Mouse (Mus musculus) hindbrain, embryonic 11.5 days (tissue): Measurements from ENCODE around the gene Klf15. TPM values are rescaled to one million over a fixed set of nuclear protein-coding genes. Genes with fewer than 3 reads are reported as not detected.

ENCODE experiments used
- ATAC-seq: fragments of 200-750 bp; cut with Nextera tagmentation; 2 replicates; pipeline ENCODE4 v1.8.0; 2017; ENCODE audit warnings: mild to moderate bottlenecking, moderate TSS enrichment, moderate library complexity; ENCODE audit not compliant: low FRiP score
- DNase-seq: peaks from one replicate; pipeline ENCODE4 v3.0.0-alpha.2; 2015; ENCODE audit warnings: low spot score
- H3K27ac ChIP-seq: fragments of 300-500 bp; sonication (generic); 2 replicates; pipeline ENCODE4 v1.5.1; 2014; ENCODE audit warnings: mild to moderate bottlenecking, low read depth, low read length
- H3K27me3 ChIP-seq: fragments of 300-500 bp; sonication (generic); 2 replicates; pipeline ENCODE4 v1.6.1; 2014; ENCODE audit warnings: mild to moderate bottlenecking, low read length, moderate library complexity, mixed read lengths; ENCODE audit not compliant: control insufficient read depth, insufficient read depth
- H3K36me3 ChIP-seq: fragments of 300-500 bp; sonication (generic); 2 replicates; pipeline ENCODE4 v1.6.1; 2014; ENCODE audit warnings: mild to moderate bottlenecking, low read length, moderate library complexity, mixed read lengths; ENCODE audit not compliant: control insufficient read depth, insufficient read depth
- H3K4me1 ChIP-seq: fragments of 300-500 bp; sonication (generic); replicated peaks from 2 replicates; pipeline ENCODE4 v1.6.1; 2014; ENCODE audit warnings: low read length, mixed read lengths; ENCODE audit not compliant: control insufficient read depth, insufficient read depth
- H3K4me2 ChIP-seq: fragments of 300-500 bp; sonication (generic); replicated peaks from 2 replicates; pipeline ENCODE4 v1.6.1; 2014; ENCODE audit warnings: mild to moderate bottlenecking, low read depth, low read length
- H3K4me3 ChIP-seq: fragments of 300-500 bp; sonication (generic); 2 replicates; pipeline ENCODE4 v1.5.1; 2014; ENCODE audit warnings: low read depth, low read length
- H3K9ac ChIP-seq: fragments of 300-500 bp; sonication (generic); 2 replicates; pipeline ENCODE4 v1.6.1; 2014; ENCODE audit warnings: low read depth, low read length
- H3K9me3 ChIP-seq: fragments of 300-500 bp; sonication (generic); 2 replicates; pipeline ENCODE4 v1.6.1; 2016; ENCODE audit warnings: low read length; ENCODE audit not compliant: control insufficient read depth
- WGBS: fragments of 180-500 bp; shearing (Covaris S2); extraction: QIAGEN DNeasy Blood & Tissue Kit; methylation state at CpG from one replicate; pipeline ENCODE4 v1.1.7; 2014; 5-methylcytosine and 5-hydroxymethylcytosine counted together
- polyA plus RNA-seq: library from polyadenylated mRNA; unstranded; fragments of >200 nt; fragmentation: Nextera tagmentation; extraction: Ambion mirVana; gene quantifications from 2 replicates; pipeline ENCODE4 v1.2.1, GENCODE M21; 2014

The Klf15 gene
- polyA plus RNA-seq, 1 experiment from 2014 or later, result 1.9 TPM

GRCm38 (mm10) chr6:90468216-90468615, 5.8 kb downstream of the Klf15 start:
- Histone ChIP-seq H3K4me2 (no peak overlapping the region), H3K36me3 (no peaks in the 10 kb centered on the region), H3K9ac (no peak overlapping the region), H3K27ac (no peak overlapping the region), H3K4me3 (no peak overlapping the region), H3K27me3 (no peaks in the 10 kb centered on the region), H3K4me1 (peaks cover 6% of the 10 kb centered on the region; the same call in 1 of the 2 replicates), H3K9me3 (no peaks in the 10 kb centered on the region)
- WGBS, result 85% methylated on average over 1 of the region's 1 CpGs
- no peak for ATAC-seq
- no peak for DNase-seq

- no peak for DNase-seq
- no peaks in the 10 kb centered on the region for H3K9me3 ChIP-seq
- no peak overlapping the region for H3K4me3 ChIP-seq
- WGBS, result 90% methylated on average over 6 of the region's 6 CpGs
- H3K27ac ChIP-seq, result no peak overlapping the region
- no peaks in the 10 kb centered on the region for H3K36me3 ChIP-seq
- no peak overlapping the region for H3K4me2 ChIP-seq
- no peak overlapping the region for H3K9ac ChIP-seq
- no peaks in the 10 kb centered on the region for H3K27me3 ChIP-seq
- ATAC-seq, result no peak
- no peaks in the 10 kb centered on the region for H3K4me1 ChIP-seq
Measured at GRCm38 (mm10) chr6:90469041-90469440, 6.7 kb downstream of the Klf15 start.

- H3K9me3 ChIP-seq, result no peaks in the 10 kb centered on the region
- H3K9ac ChIP-seq, result no peak overlapping the region
- DNase-seq (no peak), ATAC-seq (no peak)
- H3K4me2 ChIP-seq, result no peak overlapping the region
- no peaks in the 10 kb centered on the region for H3K27me3 ChIP-seq
- H3K4me1 ChIP-seq, result no peaks in the 10 kb centered on the region
- no peak overlapping the region for H3K27ac ChIP-seq
- WGBS, result 88% methylated on average over 2 of the region's 2 CpGs
- H3K36me3 ChIP-seq, result no peaks in the 10 kb centered on the region
- H3K4me3 ChIP-seq, result no peak overlapping the region
Measured at GRCm38 (mm10) chr6:90470255-90470654, 7.9 kb downstream of the Klf15 start.

GRCm38 (mm10) chr6:90470947-90471541, 8.7 kb downstream of the Klf15 start:
- DNase-seq, result no peak
- H3K4me3 ChIP-seq, result no peak overlapping the region
- no peak for ATAC-seq
- H3K9me3 ChIP-seq, result no peaks in the 10 kb centered on the region
- no peaks in the 10 kb centered on the region for H3K27me3 ChIP-seq
- no peak overlapping the region for H3K9ac ChIP-seq
- H3K4me2 ChIP-seq, result no peak overlapping the region
- no peaks in the 10 kb centered on the region for H3K4me1 ChIP-seq
- H3K36me3 ChIP-seq, result no peaks in the 10 kb centered on the region
- 55% methylated on average over 12 of the region's 12 CpGs for WGBS
- no peak overlapping the region for H3K27ac ChIP-seq

GRCm38 (mm10) chr6:90472079-90472478, 9.7 kb downstream of the Klf15 start:
- no peak overlapping the region for H3K4me3 ChIP-seq
- WGBS, result 79% methylated on average over 4 of the region's 4 CpGs
- ATAC-seq, result no peak
- H3K36me3 ChIP-seq, result no peaks in the 10 kb centered on the region
- H3K9me3 ChIP-seq, result no peaks in the 10 kb centered on the region
- H3K27ac ChIP-seq, result no peak overlapping the region
- no peak overlapping the region for H3K9ac ChIP-seq
- DNase-seq, result no peak
- no peaks in the 10 kb centered on the region for H3K27me3 ChIP-seq
- no peaks in the 10 kb centered on the region for H3K4me1 ChIP-seq
- H3K4me2 ChIP-seq, result no peak overlapping the region

GRCm38 (mm10) chr6:90472697-90473096, 10.3 kb downstream of the Klf15 start:
- Histone ChIP-seq H3K27ac (no peak overlapping the region), H3K9me3 (no peaks in the 10 kb centered on the region), H3K4me1 (no peaks in the 10 kb centered on the region), H3K4me2 (no peak overlapping the region), H3K9ac (no peak overlapping the region), H3K36me3 (no peaks in the 10 kb centered on the region), H3K27me3 (no peaks in the 10 kb centered on the region), H3K4me3 (no peak overlapping the region)
- DNase-seq (no peak), ATAC-seq (no peak)
- WGBS, result 97% methylated on average over 3 of the region's 3 CpGs

- Histone ChIP-seq H3K9me3 (no peaks in the 10 kb centered on the region), H3K27me3 (no peaks in the 10 kb centered on the region), H3K4me1 (no peaks in the 10 kb centered on the region), H3K9ac (no peak overlapping the region), H3K4me2 (no peak overlapping the region), H3K27ac (no peak overlapping the region), H3K4me3 (no peak overlapping the region), H3K36me3 (no peaks in the 10 kb centered on the region)
- ATAC-seq (no peak), DNase-seq (no peak)
- 93% methylated on average over 24 of the region's 24 CpGs for WGBS
Measured at GRCm38 (mm10) chr6:90473630-90474360, 11.4 kb downstream of the Klf15 start.

GRCm38 (mm10) chr6:90474361-90474750, 12.0 kb downstream of the Klf15 start:
- WGBS, result 92% methylated on average over 3 of the region's 3 CpGs
- ATAC-seq, result no peak
- no peak for DNase-seq

More at GRCm38 (mm10) chr6:90474361-90474750, 12.0 kb downstream of the Klf15 start:
- Histone ChIP-seq H3K4me2 (no peak overlapping the region), H3K9me3 (no peaks in the 10 kb centered on the region), H3K4me3 (no peak overlapping the region), H3K27ac (no peak overlapping the region), H3K4me1 (no peaks in the 10 kb centered on the region), H3K27me3 (no peaks in the 10 kb centered on the region), H3K36me3 (no peaks in the 10 kb centered on the region), H3K9ac (no peak overlapping the region)
